Mouse (Mus musculus) stomach, postnatal 0 days (tissue): ENCODE results near the gene Rfwd3. TPM values are rescaled to one million over a fixed set of nuclear protein-coding genes. Genes with fewer than 3 reads are reported as not detected.
"Not testable (repeated sequence)": the region's sequence is repeated elsewhere in the genome, so short reads cannot be mapped to it uniquely, and the experiment has no call there.

Source experiments
- ATAC-seq: fragments of 200-750 bp; cut with Nextera tagmentation; 2 replicates; pipeline ENCODE4 v1.8.0; 2017; ENCODE audit not compliant: low FRiP score, low TSS enrichment
- DNase-seq: peaks from one replicate; pipeline ENCODE4 v3.0.0-alpha.2; 2016; ENCODE audit warnings: low spot score
- H3K27ac ChIP-seq: fragments of 300-500 bp; sonication (generic); replicated peaks from 2 replicates; pipeline ENCODE4 v1.5.1; 2014; ENCODE audit warnings: mild to moderate bottlenecking, control low read depth
- H3K27me3 ChIP-seq: fragments of 300-500 bp; sonication (generic); 2 replicates; pipeline ENCODE4 v1.6.1; 2014; ENCODE audit warnings: low read length; ENCODE audit not compliant: control insufficient read depth, insufficient read depth
- H3K36me3 ChIP-seq: fragments of 300-500 bp; sonication (generic); 2 replicates; pipeline ENCODE4 v1.6.1; 2014; ENCODE audit warnings: low read length, mixed read lengths; ENCODE audit not compliant: control insufficient read depth, insufficient read depth
- H3K4me1 ChIP-seq: fragments of 300-500 bp; sonication (generic); replicated peaks from 2 replicates; pipeline ENCODE4 v1.6.1; 2014; ENCODE audit warnings: antibody characterized with exemption; ENCODE audit not compliant: control insufficient read depth, insufficient read depth
- H3K4me2 ChIP-seq: fragments of 300-500 bp; sonication (generic); replicated peaks from 2 replicates; pipeline ENCODE4 v1.6.1; 2014; ENCODE audit warnings: low read depth, mild to moderate bottlenecking, control low read depth, moderate library complexity
- H3K4me3 ChIP-seq: fragments of 300-500 bp; sonication (generic); 2 replicates; pipeline ENCODE4 v1.5.1; 2014; ENCODE audit warnings: low read depth, low read length, control low read depth
- H3K9ac ChIP-seq: fragments of 300-500 bp; sonication (generic); 2 replicates; pipeline ENCODE4 v1.6.1; 2014; ENCODE audit warnings: mild to moderate bottlenecking, low read length, control low read depth, mixed read lengths
- H3K9me3 ChIP-seq: fragments of 300-500 bp; sonication (generic); 2 replicates; pipeline ENCODE4 v1.6.1; 2016; ENCODE audit warnings: low read length; ENCODE audit not compliant: control insufficient read depth
- CTCF ChIP-seq: IDR thresholded peaks from 2 replicates; pipeline ENCODE4 v1.5.1; 2016; ENCODE audit warnings: antibody characterized with exemption, low read depth, mild to moderate bottlenecking, moderate library complexity
- EP300 ChIP-seq: optimal IDR thresholded peaks from 2 replicates; pipeline ENCODE3; 2016; ENCODE audit warnings: antibody characterized with exemption
- WGBS: fragments of 180-500 bp; shearing (Covaris S2); extraction: QIAGEN DNeasy Blood & Tissue Kit; methylation state at CpG from one replicate; pipeline ENCODE4 v1.1.7; 2014; 5-methylcytosine and 5-hydroxymethylcytosine counted together
- polyA plus RNA-seq: library from polyadenylated mRNA; unstranded; fragments of >200 nt; fragmentation: Nextera tagmentation; extraction: Ambion mirVana; gene quantifications from 2 replicates; pipeline ENCODE4 v1.2.1, GENCODE M21; 2015

Rfwd3 gene
- polyA plus RNA-seq, 1 experiment from 2014 or later: 12.5 TPM

DNA sequence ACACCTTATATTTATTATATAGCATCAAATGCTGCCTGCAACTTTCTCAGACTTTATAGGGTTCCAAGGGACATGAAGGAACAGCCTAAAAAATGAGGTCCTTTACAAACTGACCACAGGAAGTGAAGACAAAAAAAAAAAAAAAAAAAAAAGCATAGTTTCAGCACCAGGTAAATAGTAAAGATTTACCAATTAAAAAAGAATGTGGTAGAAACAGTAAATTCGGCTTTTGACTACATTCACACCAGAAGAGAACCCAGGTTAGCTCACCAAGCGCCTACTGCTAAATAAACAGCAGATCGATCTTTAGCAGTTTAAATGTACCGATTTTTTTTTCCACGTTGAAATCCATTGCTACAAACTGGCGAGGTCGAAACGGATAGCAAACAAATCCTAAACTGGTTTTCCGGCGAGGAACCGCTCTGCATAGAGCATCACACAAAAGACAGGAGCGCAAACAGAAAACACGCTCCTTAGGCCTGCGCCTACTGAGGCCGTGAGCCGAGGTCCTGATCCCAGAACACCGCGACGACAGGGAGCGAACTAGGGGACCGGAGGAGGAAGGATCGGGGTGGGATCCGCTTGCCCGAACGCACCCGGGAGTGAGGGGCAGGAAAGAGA lies 41.9 kb downstream of the Rfwd3 start:
- TF ChIP-seq EP300: no peak
- TF ChIP-seq CTCF: no peak
- ATAC-seq (peak; percentile 36), DNase-seq (no peak)
- Histone ChIP-seq H3K36me3 (no peaks in the 10 kb centered on the region), H3K9me3 (no peaks in the 10 kb centered on the region), H3K9ac (peak overlapping the region; percentile 96), H3K27me3 (no peaks in the 10 kb centered on the region), H3K4me3 (peak overlapping the region; percentile 97), H3K4me2 (peak overlapping the region; percentile 58), H3K4me1 (no peaks in the 10 kb centered on the region; the same call in 1 of the 2 replicates), H3K27ac (peak overlapping the region; percentile 99)
- WGBS: under 1% methylated on average over 26 of the region's 26 CpGs

DNA sequence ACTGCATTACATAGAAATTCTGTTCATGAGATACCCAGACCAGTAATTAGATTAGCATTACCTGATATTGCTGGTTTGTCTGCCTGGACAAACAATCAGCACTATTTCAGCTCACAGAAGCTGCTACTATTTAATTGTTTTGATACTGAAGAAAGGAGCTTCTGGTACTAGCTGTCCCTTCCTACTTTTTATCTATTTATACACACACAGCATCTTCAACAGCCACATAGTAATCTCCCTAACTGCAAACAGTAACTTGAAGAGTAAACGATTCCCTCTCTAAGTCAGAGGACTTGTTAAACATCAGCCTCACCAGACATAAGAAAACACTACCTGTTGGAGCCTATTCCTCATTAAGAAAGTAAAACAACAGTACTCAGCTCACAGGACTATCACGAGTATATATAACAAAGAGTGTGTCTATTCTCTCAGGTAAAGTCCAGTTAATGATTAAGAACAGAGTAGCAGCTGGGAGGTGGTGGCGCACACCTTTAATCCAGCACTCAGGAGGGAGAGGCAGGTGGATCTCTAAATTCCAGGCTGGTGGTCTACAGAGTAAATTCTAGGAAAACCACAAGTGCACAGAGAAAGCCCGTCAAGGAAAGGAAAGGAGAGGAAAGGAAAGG lies 47.4 kb downstream of the Rfwd3 start:
- Histone ChIP-seq H3K27ac (no peak overlapping the region), H3K4me1 (no peaks in the 10 kb centered on the region), H3K36me3 (no peaks in the 10 kb centered on the region), H3K27me3 (no peaks in the 10 kb centered on the region), H3K4me3 (no peak overlapping the region), H3K9ac (no peak overlapping the region), H3K9me3 (no peaks in the 10 kb centered on the region), H3K4me2 (no peak overlapping the region)
- WGBS: 48% methylated on average over 4 of the region's 4 CpGs
- ATAC-seq: no peak
- TF ChIP-seq EP300 (no peak), CTCF (no peak)
- DNase-seq: no peak

DNA sequence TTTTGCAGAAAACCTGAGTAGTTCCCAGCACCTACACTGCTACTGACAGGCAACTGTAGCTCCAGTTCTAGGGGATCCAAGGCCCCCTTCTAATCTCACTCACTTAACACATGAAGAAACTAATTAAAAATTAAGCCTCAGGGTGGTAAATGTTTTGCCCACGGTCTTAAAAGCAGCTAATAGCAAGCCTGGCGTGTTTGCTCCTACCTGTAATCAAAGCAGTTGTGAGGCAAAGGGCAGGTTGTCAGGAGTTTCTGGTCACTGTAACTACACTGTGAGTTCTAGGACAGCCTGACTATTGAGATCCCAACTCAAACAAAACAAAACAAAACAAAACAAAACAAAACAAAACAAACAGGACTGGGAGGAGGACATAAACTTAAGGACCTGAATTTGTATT lies 49.9 kb downstream of the Rfwd3 start:
- DNase-seq (no peak), ATAC-seq (no peak)
- H3K9ac ChIP-seq: no peak overlapping the region
- H3K9me3 ChIP-seq: no peaks in the 10 kb centered on the region
- no peaks in the 10 kb centered on the region for H3K36me3 ChIP-seq
- no peak overlapping the region for H3K4me2 ChIP-seq
- no peaks in the 10 kb centered on the region for H3K4me1 ChIP-seq
- no peak overlapping the region for H3K27ac ChIP-seq
- no peaks in the 10 kb centered on the region for H3K27me3 ChIP-seq
- TF ChIP-seq CTCF (no peak), EP300 (no peak)
- H3K4me3 ChIP-seq: no peak overlapping the region
- WGBS: 65% methylated on average over 2 of the region's 2 CpGs

DNA sequence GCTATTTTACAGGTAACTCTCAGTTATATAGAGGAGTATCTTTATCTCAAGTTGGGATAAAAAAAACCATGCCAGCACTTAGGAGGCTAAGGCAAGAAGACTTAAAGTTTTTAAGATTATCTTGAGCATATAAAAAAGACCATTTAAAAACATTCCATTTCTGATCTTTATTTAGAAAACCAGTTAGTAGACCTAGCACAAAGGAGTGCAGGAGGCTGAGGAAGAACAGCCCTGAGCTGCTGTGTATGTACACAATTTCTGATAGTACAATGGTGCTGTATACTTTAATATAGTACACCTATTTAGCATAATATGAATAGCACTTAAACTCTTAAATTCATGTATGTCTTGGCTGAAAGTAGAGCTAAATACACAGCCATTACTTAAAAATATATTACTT lies 51.9 kb downstream of the Rfwd3 start:
- H3K4me1 ChIP-seq: no peaks in the 10 kb centered on the region
- ATAC-seq (no peak), DNase-seq (no peak)
- H3K4me3 ChIP-seq: no peak overlapping the region
- H3K4me2 ChIP-seq: no peak overlapping the region
- TF ChIP-seq CTCF: no peak
- no peaks in the 10 kb centered on the region for H3K9me3 ChIP-seq
- no peaks in the 10 kb centered on the region for H3K27me3 ChIP-seq
- H3K9ac ChIP-seq: no peak overlapping the region
- no peak overlapping the region for H3K27ac ChIP-seq
- H3K36me3 ChIP-seq: no peaks in the 10 kb centered on the region

DNA sequence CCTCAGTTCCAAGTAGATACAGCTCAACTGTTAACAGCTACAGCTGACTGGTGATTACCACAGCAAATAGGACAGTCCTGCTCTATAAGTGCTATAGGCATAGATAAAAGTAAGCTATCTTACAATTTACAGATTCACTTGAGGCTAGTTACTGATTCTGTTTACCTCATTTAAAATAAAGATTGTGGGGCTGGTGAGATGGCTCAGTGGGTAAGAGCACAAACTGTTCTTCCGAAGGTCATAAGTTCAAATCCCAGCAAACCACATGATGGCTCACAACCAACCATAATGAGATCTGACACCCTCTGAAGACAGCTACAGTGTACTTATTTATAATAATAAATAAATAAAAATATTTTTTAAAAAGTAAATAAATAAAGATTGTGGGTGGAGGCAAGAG lies 53.2 kb downstream of the Rfwd3 start:
- H3K4me3 ChIP-seq, H3K27me3 ChIP-seq, H3K4me1 ChIP-seq, ATAC-seq, H3K36me3 ChIP-seq, DNase-seq, H3K9me3 ChIP-seq, H3K4me2 ChIP-seq, H3K9ac ChIP-seq, H3K27ac ChIP-seq: not testable (repeated sequence)
- WGBS: 92% methylated on average over 1 of the region's 1 CpGs

- Histone ChIP-seq H3K27me3 (no peaks in the 10 kb centered on the region), H3K9me3 (no peaks in the 10 kb centered on the region), H3K4me1 (no peaks in the 10 kb centered on the region), H3K27ac (no peak overlapping the region), H3K36me3 (no peaks in the 10 kb centered on the region), H3K4me2 (no peak overlapping the region), H3K4me3 (no peak overlapping the region), H3K9ac (no peak overlapping the region)
- 82% methylated on average over 4 of the region's 4 CpGs for WGBS
- no peak for DNase-seq
- ATAC-seq: no peak
- TF ChIP-seq CTCF (no peak), EP300 (no peak)
These were observed 53.7 kb downstream of the Rfwd3 start for GRCm38 (mm10) chr8:111246287-111246830.
